Mouse (Mus musculus): ENCODE measurements around the gene Txndc5. TPM values are rescaled to one million over a fixed set of nuclear protein-coding genes. Genes with fewer than 3 reads are reported as not detected.
A peak's percentile ranks its signal among the peaks of the same experiment; 100 is the strongest.

The Txndc5 gene
- polyA plus RNA-seq, 2 experiments: 212 to 345 TPM

DNA sequence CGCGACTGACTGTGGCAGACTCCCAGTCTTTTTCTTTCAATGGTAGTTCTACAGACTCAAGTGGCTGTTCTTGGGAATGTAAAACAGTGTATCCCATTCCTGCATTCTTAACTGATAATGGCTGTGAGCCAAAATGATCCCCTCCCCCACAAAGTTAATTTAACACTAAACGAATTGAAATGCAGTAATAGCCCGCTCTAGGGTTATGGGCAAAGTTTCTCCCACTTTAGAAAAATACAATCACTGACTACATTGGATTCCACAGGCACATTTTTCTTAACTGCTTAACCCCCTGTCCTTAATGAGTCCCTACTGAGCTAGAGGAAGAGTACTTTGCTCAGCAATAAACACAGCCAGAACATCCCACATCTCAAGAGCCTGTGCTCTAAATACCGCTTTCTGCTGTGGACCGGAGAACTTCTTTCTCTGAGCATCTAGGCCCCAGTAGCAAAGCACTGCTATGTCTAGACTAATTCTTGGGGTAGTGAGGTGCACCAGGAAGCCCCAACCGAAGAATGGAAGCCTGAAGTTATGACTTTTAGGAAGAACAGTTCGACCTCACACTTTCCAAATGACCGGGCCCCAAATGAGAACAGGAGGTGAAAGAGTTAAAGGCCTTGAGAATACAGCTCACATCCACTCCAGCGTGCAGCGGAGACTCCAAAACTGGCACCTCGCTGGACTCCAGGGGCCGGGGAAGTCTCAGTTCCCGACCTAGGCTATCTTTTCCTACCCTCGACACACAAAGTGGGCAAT is 1.4 kb downstream of the Txndc5 start:
- 7% methylated on average over 15 of the region's 15 CpGs for WGBS
- Histone ChIP-seq H3K27ac (replicated peaks; ENCODE audit: low read depth, low read length) (peak overlapping the region; percentile 93), H3K4me3 (replicated peaks; ENCODE audit: low read length) (peak overlapping the region; percentile 92), H3K9me3 (ENCODE audit: control insufficient read depth, low read length) (no peaks in the 10 kb centered on the region), H3K36me3 (ENCODE audit: control insufficient read depth, insufficient read depth, low read length) (peaks cover 13% of the 10 kb centered on the region), H3K27me3 (ENCODE audit: control insufficient read depth, insufficient read depth, low read length) (no peaks in the 10 kb centered on the region), H3K9ac (ENCODE audit: low read depth, low read length, severe bottlenecking) (peak overlapping the region; percentile 96), H3K4me1 (ENCODE audit: control insufficient read depth, insufficient read depth, low read length) (peaks cover 18% of the 10 kb centered on the region), H3K4me2 (replicated peaks; ENCODE audit: low read depth, low read length, severe bottlenecking) (peak overlapping the region; percentile 65)
- peak; percentile 39 for DNase-seq (ENCODE audit: low spot score)
- no peak for TF ChIP-seq POLR2A (IDR thresholded peaks at IDR 0.05; ENCODE audit: borderline replicate concordance, extremely low read depth, insufficient read depth, insufficient read length)
- ATAC-seq (ENCODE audit: low FRiP score, low read depth): peak; percentile 32; the same call in 1 of the 2 replicates

DNA sequence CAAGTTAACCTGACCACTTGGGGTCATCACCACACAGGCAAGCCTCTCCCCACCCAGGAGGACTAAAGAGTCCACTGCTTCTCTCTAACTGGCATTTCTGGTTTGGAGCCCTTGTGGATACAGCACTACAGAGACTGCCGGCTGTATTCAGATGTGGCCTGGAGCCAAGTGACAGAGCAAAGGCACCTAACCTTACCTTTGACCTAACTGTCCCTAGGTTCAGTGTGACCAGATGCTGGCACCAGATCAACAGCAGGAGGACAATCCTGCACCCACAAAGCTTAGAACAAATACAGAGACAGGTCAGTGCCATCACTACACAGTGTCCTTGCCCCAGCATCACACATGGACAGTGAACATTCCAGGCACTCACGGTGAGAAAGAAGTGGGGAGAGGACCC is 2.5 kb downstream of the Txndc5 start:
- no peaks in the 10 kb centered on the region for H3K27me3 ChIP-seq (ENCODE audit: control insufficient read depth, insufficient read depth, low read length)
- no peak for DNase-seq (ENCODE audit: low spot score)
- peaks cover 18% of the 10 kb centered on the region for H3K4me1 ChIP-seq (ENCODE audit: control insufficient read depth, insufficient read depth, low read length)
- no peaks in the 10 kb centered on the region for H3K9me3 ChIP-seq (ENCODE audit: control insufficient read depth, low read length)
- ATAC-seq (ENCODE audit: low FRiP score, low read depth): no peak
- no peak overlapping the region for H3K9ac ChIP-seq (ENCODE audit: low read depth, low read length, severe bottlenecking)
- H3K36me3 ChIP-seq (ENCODE audit: control insufficient read depth, insufficient read depth, low read length): peaks cover 23% of the 10 kb centered on the region
- WGBS: 77% methylated on average over 2 of the region's 2 CpGs
- H3K27ac ChIP-seq (replicated peaks; ENCODE audit: low read depth, low read length): no peak overlapping the region
- no peak for TF ChIP-seq POLR2A (IDR thresholded peaks at IDR 0.05; ENCODE audit: borderline replicate concordance, extremely low read depth, insufficient read depth, insufficient read length)
- H3K4me2 ChIP-seq (replicated peaks; ENCODE audit: low read depth, low read length, severe bottlenecking): peak overlapping the region; percentile 65
- H3K4me3 ChIP-seq (replicated peaks; ENCODE audit: low read length): peak overlapping the region; percentile 92; the same call in 1 of the 2 replicates

DNA sequence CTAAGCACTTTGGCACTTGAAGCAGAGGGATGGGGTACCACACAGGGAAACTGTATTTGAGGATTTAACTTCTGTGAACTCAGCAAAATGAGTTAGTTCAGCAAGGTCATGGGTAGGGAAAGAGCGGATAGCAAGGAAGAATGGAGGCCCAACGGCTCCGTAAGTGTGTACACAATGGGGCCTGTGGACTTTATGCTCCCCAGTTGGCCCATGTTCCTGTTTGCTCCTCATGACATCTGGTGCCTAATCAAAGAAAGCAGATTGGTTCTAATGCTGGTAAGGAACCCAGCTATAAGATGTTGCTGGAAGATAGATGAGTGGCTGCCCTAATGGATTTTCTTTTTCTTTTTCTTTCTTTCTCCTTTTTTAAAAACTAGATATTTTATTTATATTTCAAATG is 3.4 kb downstream of the Txndc5 start:
- Histone ChIP-seq H3K4me1 (ENCODE audit: control insufficient read depth, insufficient read depth, low read length) (peaks cover 18% of the 10 kb centered on the region), H3K4me2 (replicated peaks; ENCODE audit: low read depth, low read length, severe bottlenecking) (no peak overlapping the region), H3K9me3 (ENCODE audit: control insufficient read depth, low read length) (no peaks in the 10 kb centered on the region), H3K27me3 (ENCODE audit: control insufficient read depth, insufficient read depth, low read length) (no peaks in the 10 kb centered on the region), H3K36me3 (ENCODE audit: control insufficient read depth, insufficient read depth, low read length) (peaks cover 31% of the 10 kb centered on the region), H3K27ac (replicated peaks; ENCODE audit: low read depth, low read length) (no peak overlapping the region), H3K9ac (ENCODE audit: low read depth, low read length, severe bottlenecking) (no peak overlapping the region), H3K4me3 (replicated peaks; ENCODE audit: low read length) (no peak overlapping the region)
- no peak for TF ChIP-seq POLR2A (IDR thresholded peaks at IDR 0.05; ENCODE audit: borderline replicate concordance, extremely low read depth, insufficient read depth, insufficient read length)
- 82% methylated on average over 3 of the region's 3 CpGs for WGBS
- ATAC-seq (ENCODE audit: low FRiP score, low read depth) (no peak), DNase-seq (ENCODE audit: low spot score) (no peak)

DNA sequence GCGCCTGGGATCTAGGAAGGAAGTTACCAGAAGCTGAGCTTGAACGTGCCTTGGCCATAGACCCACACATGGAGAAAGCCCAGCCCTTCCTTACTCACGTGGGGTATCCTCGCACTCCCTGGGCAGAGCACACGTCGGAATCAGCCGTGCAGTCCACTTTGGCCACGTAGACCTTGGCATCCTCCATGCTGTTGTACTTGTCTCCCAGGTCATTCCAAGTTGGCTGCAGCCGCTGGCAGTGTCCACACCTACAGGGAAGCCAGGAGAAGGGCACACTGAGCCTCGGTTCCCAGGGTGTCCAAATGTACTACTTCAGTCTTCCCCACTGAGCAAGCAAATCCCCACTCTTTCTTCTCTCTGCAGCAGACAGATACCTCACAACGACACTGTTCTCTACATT is 5.4 kb downstream of the Txndc5 start:
- Histone ChIP-seq H3K9me3 (ENCODE audit: control insufficient read depth, low read length) (no peaks in the 10 kb centered on the region), H3K27me3 (ENCODE audit: control insufficient read depth, insufficient read depth, low read length) (no peaks in the 10 kb centered on the region), H3K4me3 (replicated peaks; ENCODE audit: low read length) (no peak overlapping the region), H3K27ac (replicated peaks; ENCODE audit: low read depth, low read length) (no peak overlapping the region), H3K4me1 (ENCODE audit: control insufficient read depth, insufficient read depth, low read length) (peaks cover 18% of the 10 kb centered on the region), H3K9ac (ENCODE audit: low read depth, low read length, severe bottlenecking) (no peak overlapping the region), H3K36me3 (ENCODE audit: control insufficient read depth, insufficient read depth, low read length) (peaks cover 50% of the 10 kb centered on the region), H3K4me2 (replicated peaks; ENCODE audit: low read depth, low read length, severe bottlenecking) (no peak overlapping the region)
- no peak for TF ChIP-seq POLR2A (IDR thresholded peaks at IDR 0.05; ENCODE audit: borderline replicate concordance, extremely low read depth, insufficient read depth, insufficient read length)
- WGBS: 88% methylated on average over 11 of the region's 11 CpGs
- DNase-seq (ENCODE audit: low spot score): no peak
- no peak for ATAC-seq (ENCODE audit: low FRiP score, low read depth)

DNA sequence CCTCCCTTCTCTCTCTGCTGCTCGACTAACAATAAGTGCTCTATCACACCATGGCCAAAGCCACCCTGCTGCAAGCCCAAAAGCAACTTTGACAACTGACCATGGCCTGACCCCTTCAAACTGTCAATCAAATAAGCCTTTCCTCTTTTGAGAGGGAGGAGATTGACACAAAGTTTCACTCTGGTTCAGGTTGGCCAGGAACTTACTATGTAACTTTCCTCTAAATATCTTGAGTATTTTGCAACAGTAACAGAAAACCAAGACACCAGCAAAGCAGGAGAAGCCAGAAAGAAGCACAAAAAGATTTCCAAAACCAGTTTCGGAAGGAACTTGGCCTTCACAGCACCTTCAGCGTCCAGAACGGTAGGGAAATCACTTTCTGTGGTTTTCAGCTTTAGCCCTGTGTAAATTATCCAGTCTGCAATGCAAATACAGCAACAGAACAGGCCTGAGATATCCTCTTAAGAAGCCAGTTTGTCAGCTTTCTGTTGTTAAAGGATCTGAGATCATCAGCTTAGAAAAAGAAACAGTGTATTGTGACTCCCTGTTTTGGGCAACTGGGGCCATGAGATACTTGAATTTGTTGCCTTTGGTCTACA is 6.5 kb downstream of the Txndc5 start:
- Histone ChIP-seq H3K4me1 (ENCODE audit: control insufficient read depth, insufficient read depth, low read length) (peaks cover 17% of the 10 kb centered on the region), H3K27ac (replicated peaks; ENCODE audit: low read depth, low read length) (no peak overlapping the region), H3K4me3 (replicated peaks; ENCODE audit: low read length) (no peak overlapping the region), H3K9me3 (ENCODE audit: control insufficient read depth, low read length) (no peaks in the 10 kb centered on the region), H3K4me2 (replicated peaks; ENCODE audit: low read depth, low read length, severe bottlenecking) (no peak overlapping the region), H3K36me3 (ENCODE audit: control insufficient read depth, insufficient read depth, low read length) (peaks cover 60% of the 10 kb centered on the region), H3K9ac (ENCODE audit: low read depth, low read length, severe bottlenecking) (no peak overlapping the region), H3K27me3 (ENCODE audit: control insufficient read depth, insufficient read depth, low read length) (no peaks in the 10 kb centered on the region)
- TF ChIP-seq POLR2A (IDR thresholded peaks at IDR 0.05; ENCODE audit: borderline replicate concordance, extremely low read depth, insufficient read depth, insufficient read length): no peak
- ATAC-seq (ENCODE audit: low FRiP score, low read depth): no peak
- WGBS: 80% methylated on average over 4 of the region's 4 CpGs
- no peak for DNase-seq (ENCODE audit: low spot score)
